8 mouse cellular contexts compared by ENCODE assay signal in genomic region chr2:84936474-84937429, GRCm38 (mm10). TPM values are rescaled to one million over a fixed set of nuclear protein-coding genes. Genes with fewer than 3 reads are reported as not detected.
DNase-seq lines count a peak whose midpoint lies in the region; ATAC-seq and TF ChIP-seq lines count a peak whose summit lies in the region.

TSS of gene Slc43a3 (plus strand) at chr2:84936579.

- TF ChIP-seq EP300 in MEL (IDR thresholded peaks at IDR 0.05; ENCODE audit: low read depth in 1 of 2, low read length in 2 of 2): peak; percentile 23 to 32; a peak in 1 of 4 replicates
- TF ChIP-seq EP300 in stomach, postnatal 0 days (optimal IDR thresholded peaks at IDR 0.05): no peak

- peaks cover 27% of the 10 kb centered on the region for H3K79me2 ChIP-seq in MEL (ENCODE audit: control insufficient read depth, insufficient read depth, low read length, poor library complexity)

- peak within 1 kb of the TSS; percentile 99 for H3K27ac ChIP-seq in MEL (ENCODE audit: control insufficient read depth, low read depth, low read length)
- peak within 1 kb of the TSS; percentile 97 for H3K27ac ChIP-seq in bone marrow, adult 2 months (ENCODE audit: control insufficient read depth, insufficient read depth, low read depth, low read length, poor library complexity)
- no peak within 1 kb of the TSS for H3K27ac ChIP-seq in forebrain, postnatal 0 days (ENCODE audit: low read depth, low read length)
- no peak within 1 kb of the TSS for H3K27ac ChIP-seq in hindbrain, embryonic 12.5 days
- H3K27ac ChIP-seq in midbrain, postnatal 0 days (ENCODE audit: low read depth, low read length): no peak within 1 kb of the TSS
- H3K27ac ChIP-seq in stomach, postnatal 0 days (replicated peaks): peak within 1 kb of the TSS; percentile 67

- peak within 1 kb of the TSS; percentile 33 for H3K4me2 ChIP-seq in forebrain, postnatal 0 days (ENCODE audit: low read depth)
- H3K4me2 ChIP-seq in hindbrain, embryonic 12.5 days (replicated peaks): peak within 1 kb of the TSS; percentile 56
- peak within 1 kb of the TSS; percentile 47 for H3K4me2 ChIP-seq in midbrain, postnatal 0 days (ENCODE audit: low read depth, low read length, poor library complexity, severe bottlenecking)
- peak within 1 kb of the TSS; percentile 55 for H3K4me2 ChIP-seq in stomach, postnatal 0 days (replicated peaks; ENCODE audit: low read depth)

- peak within 1 kb of the TSS; percentile 85 to 93 for H3K4me3 ChIP-seq in MEL (ENCODE audit: control insufficient read depth in 1 of 2, insufficient read depth in 1 of 2, low read depth in 2 of 2, low read length in 2 of 2)
- H3K4me3 ChIP-seq in bone marrow, adult 2 months (replicated peaks; ENCODE audit: control insufficient read depth, low read depth, low read length): peak within 1 kb of the TSS; percentile 81
- peak within 1 kb of the TSS; percentile 9; the same call in 1 of the 2 replicates for H3K4me3 ChIP-seq in forebrain, postnatal 0 days (ENCODE audit: low read depth, low read length)
- H3K4me3 ChIP-seq in hindbrain, embryonic 12.5 days: peak within 1 kb of the TSS; percentile 36
- peak within 1 kb of the TSS; percentile 19; the same call in 1 of the 2 replicates for H3K4me3 ChIP-seq in midbrain, postnatal 0 days (ENCODE audit: low read depth, low read length)
- peak within 1 kb of the TSS; percentile 47 for H3K4me3 ChIP-seq in stomach, postnatal 0 days (ENCODE audit: low read depth, low read length)

- no peaks in the 10 kb centered on the region for H3K9me3 ChIP-seq in MEL (replicated peaks; ENCODE audit: insufficient read depth, low read length)
- H3K9me3 ChIP-seq in forebrain, postnatal 0 days (ENCODE audit: low read length): no peaks in the 10 kb centered on the region
- no peaks in the 10 kb centered on the region for H3K9me3 ChIP-seq in hindbrain, embryonic 12.5 days (replicated peaks)
- no peaks in the 10 kb centered on the region for H3K9me3 ChIP-seq in midbrain, postnatal 0 days (ENCODE audit: low read length)
- no peaks in the 10 kb centered on the region for H3K9me3 ChIP-seq in stomach, postnatal 0 days (ENCODE audit: control insufficient read depth, low read length)

- TF ChIP-seq CTCF in MEL (IDR thresholded peaks at IDR 0.05 in 2 of 3, conservative IDR thresholded peaks at IDR 0.05 in 1 of 3; ENCODE audit: control insufficient read depth in 1 of 3, insufficient read depth in 1 of 3, low read depth in 2 of 3, low read length in 3 of 3, poor library complexity in 1 of 3, severe bottlenecking in 1 of 3): no peak
- no peak for TF ChIP-seq CTCF in bone marrow, adult 2 months (IDR thresholded peaks at IDR 0.05; ENCODE audit: control insufficient read depth, insufficient read depth, low read length)
- no peak for TF ChIP-seq CTCF in forebrain, postnatal 0 days (IDR thresholded peaks at IDR 0.05; ENCODE audit: low read depth)
- no peak for TF ChIP-seq CTCF in midbrain, postnatal 0 days (IDR thresholded peaks at IDR 0.05)
- peak; percentile 16; the same call in 1 of the 2 replicates for TF ChIP-seq CTCF in stomach, postnatal 0 days (IDR thresholded peaks at IDR 0.05; ENCODE audit: low read depth)

- TF ChIP-seq RAD21 in MEL (IDR thresholded peaks at IDR 0.05; ENCODE audit: low read depth, low read length): no peak

- peak within 1 kb of the TSS; percentile 96 for H3K9ac ChIP-seq in MEL (ENCODE audit: control insufficient read depth, low read depth, low read length, poor library complexity, severe bottlenecking)
- H3K9ac ChIP-seq in forebrain, postnatal 0 days: no peak within 1 kb of the TSS
- H3K9ac ChIP-seq in hindbrain, embryonic 12.5 days: peak within 1 kb of the TSS; percentile 53
- no peak within 1 kb of the TSS for H3K9ac ChIP-seq in midbrain, postnatal 0 days (replicated peaks; ENCODE audit: low read length, poor library complexity, severe bottlenecking)
- peak within 1 kb of the TSS; percentile 69 for H3K9ac ChIP-seq in stomach, postnatal 0 days (ENCODE audit: low read length)

- H3K27me3 ChIP-seq in MEL (ENCODE audit: control insufficient read depth in 1 of 2, insufficient read depth in 2 of 2, low read length in 2 of 2): no peaks in the 10 kb centered on the region
- H3K27me3 ChIP-seq in forebrain, postnatal 0 days (ENCODE audit: insufficient read depth, low read length): no peaks in the 10 kb centered on the region; the same call in 1 of the 2 replicates
- no peaks in the 10 kb centered on the region for H3K27me3 ChIP-seq in hindbrain, embryonic 12.5 days
- no peaks in the 10 kb centered on the region for H3K27me3 ChIP-seq in midbrain, postnatal 0 days (ENCODE audit: insufficient read depth, low read length)
- no peaks in the 10 kb centered on the region for H3K27me3 ChIP-seq in stomach, postnatal 0 days (ENCODE audit: control insufficient read depth, insufficient read depth, low read length)

- peak; percentile 78 for ATAC-seq in forebrain, postnatal 0 days
- ATAC-seq in hindbrain, embryonic 12.5 days (ENCODE audit: low FRiP score): peak; percentile 69
- ATAC-seq in midbrain, postnatal 0 days (ENCODE audit: low FRiP score): peak; percentile 62; the same call in 1 of the 2 replicates
- peak; percentile 93 for ATAC-seq in stomach, postnatal 0 days (ENCODE audit: low FRiP score, low TSS enrichment)

- H3K36me3 ChIP-seq in MEL (ENCODE audit: control insufficient read depth in 1 of 2, insufficient read depth in 2 of 2, low read length in 2 of 2): peaks cover 0 to 22% of the 10 kb centered on the region in 2 experiments; a peak in 3 of 4 replicates
- no peaks in the 10 kb centered on the region for H3K36me3 ChIP-seq in forebrain, postnatal 0 days (ENCODE audit: insufficient read depth)
- no peaks in the 10 kb centered on the region for H3K36me3 ChIP-seq in hindbrain, embryonic 12.5 days
- no peaks in the 10 kb centered on the region for H3K36me3 ChIP-seq in midbrain, postnatal 0 days (ENCODE audit: insufficient read depth, low read length)
- no peaks in the 10 kb centered on the region for H3K36me3 ChIP-seq in stomach, postnatal 0 days (ENCODE audit: control insufficient read depth, insufficient read depth, low read length)

- peak; percentile 96 for DNase-seq in MEL (ENCODE audit: low read depth, low spot score)
- no peak for DNase-seq in forebrain, postnatal 0 days
- peak; percentile 92 for DNase-seq in liver
- DNase-seq in midbrain, postnatal 0 days (ENCODE audit: low spot score): peak; percentile 19
- DNase-seq in stomach, postnatal 0 days (ENCODE audit: low spot score): peak; percentile 77
- DNase-seq in layer of hippocampus, adult 8-10 months (ENCODE audit: low spot score in 2 of 2): no peak

- TF ChIP-seq POLR2A in MEL (IDR thresholded peaks at IDR 0.05; ENCODE audit: control insufficient read depth in 1 of 2, insufficient read depth in 1 of 2, low read depth in 1 of 2, low read length in 2 of 2, poor library complexity in 1 of 2): peak; percentile 84 to 90
- peak; percentile 99 for TF ChIP-seq POLR2A in bone marrow, adult 2 months (IDR thresholded peaks at IDR 0.05; ENCODE audit: borderline replicate concordance, control insufficient read depth, low read depth, low read length)

- under 1% methylated on average over 38 of the region's 38 CpGs for WGBS in bone marrow, adult 2 months
- 27% methylated on average over 36 of the region's 38 CpGs for WGBS in forebrain, postnatal 0 days
- WGBS in hindbrain, embryonic 12.5 days: 22% methylated on average over 38 of the region's 38 CpGs
- 23% methylated on average over 38 of the region's 38 CpGs for WGBS in midbrain, postnatal 0 days
- WGBS in stomach, postnatal 0 days: 11% methylated on average over 38 of the region's 38 CpGs

- H3K4me1 ChIP-seq in MEL (ENCODE audit: control insufficient read depth in 1 of 2, insufficient read depth in 2 of 2, low read length in 2 of 2): peaks cover 9 to 20% of the 10 kb centered on the region in 2 experiments
- peaks cover 6% of the 10 kb centered on the region for H3K4me1 ChIP-seq in bone marrow, adult 2 months (ENCODE audit: control insufficient read depth, insufficient read depth, low read length)
- no peaks in the 10 kb centered on the region for H3K4me1 ChIP-seq in forebrain, postnatal 0 days (ENCODE audit: insufficient read depth)
- H3K4me1 ChIP-seq in hindbrain, embryonic 12.5 days: peaks cover 3% of the 10 kb centered on the region; the same call in 1 of the 2 replicates
- no peaks in the 10 kb centered on the region for H3K4me1 ChIP-seq in midbrain, postnatal 0 days (ENCODE audit: insufficient read depth, low read length)
- H3K4me1 ChIP-seq in stomach, postnatal 0 days (replicated peaks; ENCODE audit: control insufficient read depth, insufficient read depth): peaks cover 3% of the 10 kb centered on the region; the same call in 1 of the 2 replicates

TF ChIP-seq in MEL, 35 proteins besides CTCF, POLR2A, EP300 and RAD21 (continues in another document):
- TF ChIP-seq ZMIZ1 (IDR thresholded peaks at IDR 0.05; ENCODE audit: low read depth, low read length): peak; percentile 84
- peak; percentile 63 for TF ChIP-seq GATA1 (IDR thresholded peaks at IDR 0.05; ENCODE audit: low read depth, low read length)
- TF ChIP-seq ZNF384 (IDR thresholded peaks at IDR 0.05; ENCODE audit: low read depth, low read length): peak; percentile 64
- TF ChIP-seq MXI1 (IDR thresholded peaks at IDR 0.05; ENCODE audit: low read depth, low read length): peak; percentile 46; the same call in 1 of the 2 replicates
- peak; percentile 71 for TF ChIP-seq SIN3A (IDR thresholded peaks at IDR 0.05; ENCODE audit: low read length)
- TF ChIP-seq NELFE (IDR thresholded peaks at IDR 0.05; ENCODE audit: low read depth, low read length): peak; percentile 86
- TF ChIP-seq USF1 (IDR thresholded peaks at IDR 0.05; ENCODE audit: low read depth, low read length): no peak
- peak; percentile 73; the same call in 1 of the 2 replicates for TF ChIP-seq E2F4 (IDR thresholded peaks at IDR 0.05; ENCODE audit: borderline replicate concordance, low read depth, low read length)
- TF ChIP-seq POLR2AphosphoS2 (IDR thresholded peaks at IDR 0.05; ENCODE audit: low read length): peak; percentile 76; the same call in 1 of the 2 replicates
- TF ChIP-seq NRF1 (IDR thresholded peaks at IDR 0.05; ENCODE audit: insufficient read depth, low read depth, low read length, poor library complexity, severe bottlenecking): no peak

RNA-seq across cellular contexts. Expression of gene Slc43a3, which starts in this region (rescaled TPM):
- total RNA-seq in MEL (2012; rRNA removed): 82.5 and 91.5 TPM in 2 replicates
- 10 to 100 TPM in 1 of 2 experiments, not detected in 1; 90.6 TPM for polyA plus RNA-seq in MEL (2012; ENCODE audit: insufficient read depth in 1 of 2, insufficient read length in 2 of 2, low read depth in 1 of 2, low replicate concordance in 2 of 2, missing spikeins in 1 of 2)
- 80.0 and 90.6 TPM in 2 replicates for polyA plus RNA-seq in bone marrow, adult 2 months (2011; ENCODE audit: insufficient read depth, insufficient read length, low replicate concordance, missing spikeins)
- total RNA-seq in forebrain, postnatal 0 days (2014; rRNA removed): 2.2 and 7.6 TPM in 2 replicates
- polyA plus RNA-seq in forebrain, postnatal 0 days (2015; fragmentation: Nextera tagmentation; extraction: Ambion mirVana): 3.5 and 3.8 TPM in 2 replicates
- polyA plus RNA-seq in hindbrain, embryonic 12.5 days (2016; fragmentation: Nextera tagmentation; extraction: Ambion mirVana): 20.7 and 21.2 TPM in 2 replicates
- total RNA-seq in midbrain, postnatal 0 days (2014; rRNA removed): 1.7 and 2.0 TPM in 2 replicates
- polyA plus RNA-seq in midbrain, postnatal 0 days (2015; fragmentation: Nextera tagmentation; extraction: Ambion mirVana): 1.9 and 2.0 TPM in 2 replicates
- 14.3 and 16.5 TPM in 2 replicates for polyA plus RNA-seq in stomach, postnatal 0 days (2015; fragmentation: Nextera tagmentation; extraction: Ambion mirVana)
- total RNA-seq in layer of hippocampus, adult 8-10 months (2022): 1 to 10 TPM in 3 of 4 experiments, not detected in 1; 1.1 to 3.1 (median 2.1) TPM

Comparison
In these comparisons a context has a peak if more than half of its experiments do, and no peak if none do; other contexts are left out.
1. DNase-seq: peak in MEL (single experiment), liver (single experiment), midbrain, postnatal 0 days (single experiment) and stomach, postnatal 0 days (single experiment); none in forebrain, postnatal 0 days (single experiment) and layer of hippocampus, adult 8-10 months (0 of 2).
2. H3K27ac ChIP-seq: peak in MEL (single experiment), bone marrow, adult 2 months (single experiment) and stomach, postnatal 0 days (single experiment); none in forebrain, postnatal 0 days (single experiment), hindbrain, embryonic 12.5 days (single experiment) and midbrain, postnatal 0 days (single experiment).
3. H3K4me3 ChIP-seq: peak in every context shown above with its lines; median percentile 89 in MEL; 81 in bone marrow, adult 2 months; 47 in stomach, postnatal 0 days; 36 in hindbrain, embryonic 12.5 days; 19 in midbrain, postnatal 0 days; 9 in forebrain, postnatal 0 days.
4. H3K9ac ChIP-seq: peak in MEL (single experiment), hindbrain, embryonic 12.5 days (single experiment) and stomach, postnatal 0 days (single experiment); none in forebrain, postnatal 0 days (single experiment) and midbrain, postnatal 0 days (single experiment).
5. Peak in every context shown above with its lines, with median percentiles within 50 percentile points of each other: ATAC-seq and H3K4me2 ChIP-seq.